In genomic region chr7:112966382-112966781, GRCm38 (mm10) we compare ENCODE assay signal across 13 mouse cellular contexts. TPM values are rescaled to one million over a fixed set of nuclear protein-coding genes. Genes with fewer than 3 reads are reported as not detected.
DNase-seq lines count a peak whose midpoint lies in the region.
"Had no signal": no experiment of that assay in that cellular context is flagged by ENCODE, and none has a peak within 500 bp of the region (broad histone marks: within the 10 kb centered on the region; RNA-seq: fewer than 3 reads in every experiment).

No protein-coding gene starts in this region.

- intact Hi-C loops in left cerebral cortex, postnatal 14 days (cut with DNase I), result no loop called here
- intact Hi-C loops in heart, postnatal 14 days (cut with DNase I), result no loop called here

- DNase-seq in NIH3T3 (ENCODE audit: low read depth), result peak; percentile 24
- DNase-seq in kidney, adult 9 months, result peak; percentile 38
- DNase-seq in kidney, postnatal 4 days, result peak; percentile 29 to 55
- peak; percentile 34 to 51 for DNase-seq in lung, postnatal 4 days
- DNase-seq in left cerebral cortex, postnatal 14 days (ENCODE audit: low spot score in 2 of 2), result no peak
- DNase-seq in Muller cell, postnatal 12 days (ENCODE audit: inconsistent ontology term), result no peak
- DNase-seq in heart, postnatal 14 days, result no peak
- no peak for DNase-seq in natural killer cell, adult 2 months (ENCODE audit: low spot score in 2 of 2)
- DNase-seq: cerebellum, postnatal 36 days; gastrocnemius, postnatal 14 days; liver, embryonic 13.5 days; thymus, adult 18-20 months had no signal

RNA-seq across cellular contexts. Expression of gene Rassf10, which starts 12.6 kb away (rescaled TPM):
- 1 to 10 TPM; 2.6 to 3.1 TPM for total RNA-seq in left cerebral cortex, postnatal 14 days (2021)
- 1 to 10 TPM; 1.3 to 1.8 TPM for total RNA-seq in heart, postnatal 14 days (2021)
- total RNA-seq: MEL had no signal

Comparison
In these comparisons a context has a peak if more than half of its experiments do, and no peak if none do; other contexts are left out.
1. DNase-seq: peak in NIH3T3 (single experiment), kidney, adult 9 months (single experiment), kidney, postnatal 4 days (2 of 2) and lung, postnatal 4 days (2 of 2); none in left cerebral cortex, postnatal 14 days (0 of 2), Muller cell, postnatal 12 days (single experiment), heart, postnatal 14 days (0 of 2) and natural killer cell, adult 2 months (0 of 2).